Mouse (Mus musculus) T-helper 2 cell (primary cell): ENCODE data around the gene Kcne1.

Experiments used
- in situ Hi-C: fragments of 300-600 bp; cut with MboI, MseI; formaldehyde crosslinking; loops from one replicate; pipeline ENCODE4 v1.15.1; 2025; ENCODE audit warnings: high pct_unique_total_duplicates

Kcne1 gene

DNA sequence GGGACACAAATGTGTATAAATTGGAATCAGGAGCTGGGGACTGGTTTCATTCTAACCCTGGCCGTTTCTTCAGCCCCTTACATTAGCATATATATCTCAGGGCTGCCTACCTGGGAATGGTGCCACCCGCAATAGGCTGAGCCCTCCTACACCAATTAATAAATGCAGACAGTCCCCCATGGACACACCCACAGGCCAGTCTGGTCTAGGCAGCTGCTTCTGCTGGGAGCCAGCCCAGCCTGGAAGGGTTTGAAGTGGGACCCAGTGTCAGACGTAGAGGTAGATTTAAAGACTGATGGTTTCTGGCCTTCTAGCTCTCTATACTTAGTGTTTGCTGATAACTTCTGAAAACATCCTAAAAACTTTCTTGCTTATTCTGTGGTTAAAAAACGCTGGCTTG lies 50.1 kb downstream of the Kcne1 start:
- in situ Hi-C loops, result no loop called here

DNA sequence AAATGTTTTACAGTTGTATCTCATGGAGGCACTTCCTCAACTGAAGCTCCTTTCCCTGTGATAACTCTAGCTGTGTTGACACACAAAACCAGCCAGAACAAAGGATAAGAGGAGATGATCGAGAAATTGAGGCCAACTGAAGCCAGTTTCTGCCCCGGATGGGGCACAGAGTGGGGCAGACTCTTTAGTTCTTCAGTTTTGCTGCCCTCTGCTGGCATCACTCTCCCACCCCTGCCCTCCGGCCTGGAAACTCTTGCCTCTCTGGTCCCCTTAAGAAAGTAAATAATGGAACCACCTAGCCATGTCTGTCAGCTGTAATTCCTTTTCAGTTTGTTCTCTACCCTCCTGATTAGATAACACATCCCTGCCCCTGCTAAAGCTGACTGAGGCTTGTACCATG lies 51.3 kb downstream of the Kcne1 start:
- in situ Hi-C loops, result no loop called here

DNA sequence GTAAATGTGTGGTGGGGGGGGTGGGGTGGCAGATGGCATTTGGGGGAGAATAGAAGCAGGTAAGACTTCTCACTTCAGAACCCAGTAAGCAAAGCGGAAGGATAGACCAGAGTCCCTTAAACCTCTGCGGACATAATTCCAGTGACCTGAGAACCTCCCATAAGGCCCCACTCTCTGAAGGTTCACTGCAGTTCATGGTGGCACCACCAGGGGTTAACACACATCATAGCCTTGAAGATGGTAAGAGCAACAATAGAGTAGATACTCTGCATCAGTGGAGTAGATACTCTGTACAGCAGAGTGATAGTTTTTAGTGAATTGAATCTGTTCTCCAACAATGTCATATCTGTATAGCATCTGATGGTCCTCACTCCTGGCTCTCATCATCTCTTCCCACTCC lies 53.7 kb downstream of the Kcne1 start:
- in situ Hi-C loops, result no loop called here

DNA sequence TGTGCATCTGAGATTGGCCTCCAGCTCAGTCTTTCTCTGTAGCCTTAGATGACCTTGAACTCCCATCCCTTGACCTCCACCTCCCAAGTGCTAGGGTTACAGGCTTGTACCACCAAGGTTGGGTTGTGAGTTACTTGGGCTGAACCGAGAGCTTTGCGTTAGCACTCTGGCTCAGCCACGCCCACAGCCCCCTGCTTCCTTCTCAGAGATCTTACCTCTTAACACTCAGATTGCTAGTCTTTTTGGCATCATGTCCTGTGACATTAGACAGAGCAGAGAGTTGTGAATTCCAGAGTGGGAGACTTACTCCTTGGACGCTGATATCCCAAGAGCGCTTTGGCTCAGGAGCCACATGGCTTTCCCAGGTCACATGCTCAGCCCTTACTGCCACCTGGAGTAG lies 56.8 kb downstream of the Kcne1 start:
- in situ Hi-C loops, result no loop called here

DNA sequence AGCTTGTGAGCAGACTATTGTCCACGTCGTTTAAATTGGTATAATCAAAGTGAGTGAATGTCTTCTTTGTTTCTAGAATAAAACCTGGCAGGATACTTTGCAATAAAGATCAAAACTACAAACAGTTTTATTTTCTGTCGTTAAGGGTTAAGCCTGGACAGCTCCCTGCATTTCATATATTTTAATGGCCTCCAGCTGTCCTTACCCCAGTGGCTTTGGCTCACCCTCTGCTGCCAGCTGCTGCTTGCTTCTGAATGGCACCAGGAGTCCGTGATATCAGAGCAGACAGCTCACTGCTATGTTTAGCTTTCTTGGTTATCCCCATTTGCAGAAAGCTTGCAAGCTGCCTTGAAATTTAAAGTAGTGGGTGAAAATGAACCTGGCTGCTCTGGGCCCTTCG lies 57.3 kb downstream of the Kcne1 start:
- in situ Hi-C loops, result no loop called here

DNA sequence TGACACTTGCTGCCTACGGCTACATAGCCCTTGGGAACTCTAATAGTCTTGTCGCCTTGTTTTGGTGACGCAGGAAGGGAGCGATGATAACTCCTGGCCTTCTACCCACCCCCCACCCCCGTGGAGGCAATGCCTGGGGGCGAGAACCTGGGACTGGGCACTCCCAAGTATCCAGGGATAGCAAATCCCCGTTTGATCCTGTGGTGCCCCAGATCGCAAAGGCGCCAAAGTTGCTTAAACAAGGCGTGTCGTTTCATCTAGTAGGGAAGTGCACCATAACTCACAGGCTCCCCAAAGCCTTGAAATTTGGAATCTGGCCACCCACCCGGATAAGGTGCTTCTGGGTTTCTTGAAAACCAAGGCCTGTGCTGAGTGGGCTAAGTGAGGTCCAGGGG lies 57.9 kb downstream of the Kcne1 start:
- in situ Hi-C loops, result no loop called here

DNA sequence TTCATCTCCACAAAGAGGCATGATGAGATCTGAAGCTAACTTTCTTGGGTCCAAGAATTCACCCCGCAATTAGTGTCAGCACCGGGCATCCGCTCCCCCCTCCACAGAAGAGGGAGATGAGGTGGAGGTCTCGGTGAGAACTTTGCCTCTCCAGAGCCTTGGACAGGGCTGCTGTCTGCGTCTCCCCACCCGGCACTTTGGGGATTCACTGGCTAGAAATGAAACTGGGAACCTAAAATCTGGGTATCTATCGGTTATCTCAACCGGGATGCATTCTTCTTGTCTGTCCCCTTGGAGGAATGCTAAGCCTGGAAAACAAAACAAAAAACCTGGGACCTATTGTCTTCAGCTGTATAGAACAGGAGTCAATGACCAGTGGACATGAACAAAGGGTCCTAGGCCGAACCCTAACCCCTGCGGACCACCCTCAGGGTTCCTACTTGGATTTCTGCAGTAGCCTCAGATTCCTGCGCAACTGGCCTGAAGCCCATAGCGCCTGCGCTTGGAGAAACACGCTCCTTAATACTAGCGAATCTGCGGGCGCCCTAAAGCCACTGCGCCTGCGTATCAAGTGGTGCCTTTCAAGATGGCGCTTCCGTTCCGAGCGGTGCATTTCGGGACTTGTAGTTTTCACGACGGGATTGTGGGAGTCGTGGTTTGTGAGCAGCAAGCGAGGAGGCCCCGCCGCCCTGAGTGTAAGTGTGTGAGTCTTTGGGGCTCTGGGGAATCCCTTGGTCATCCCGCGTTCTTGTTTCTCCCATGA lies 58.4 kb downstream of the Kcne1 start, which contains the start of gene Smim11:
Gene Smim11, plus strand, starts transcription at position 638 of the 763 bp plus-strand sequence.
- in situ Hi-C loops, result no loop called here
